Mouse (Mus musculus) E14TG2a.4 (cell line): Measurements from ENCODE around the gene Cfap65.

Source experiments
- CTCF ChIP-seq: conservative IDR thresholded peaks from 2 replicates; pipeline ENCODE4 v1.5.1; 2014; ENCODE audit warnings: low read length
- NANOG ChIP-seq: IDR thresholded peaks from 2 replicates; pipeline ENCODE4 v1.6.1; 2014; ENCODE audit warnings: borderline replicate concordance, low read length, mixed read lengths
- POU5F1 ChIP-seq: IDR thresholded peaks from 2 replicates; pipeline ENCODE4 v1.6.1; 2014; ENCODE audit warnings: low read length, borderline replicate concordance

- TF ChIP-seq CTCF (no peak), NANOG (no peak), POU5F1 (no peak)
Observed at GRCm38 (mm10) chr1:74856791-74857190, 78.6 kb downstream of the Cfap65 start.
